Mouse (Mus musculus) liver, embryonic 16.5 days (tissue): ENCODE measurements around the gene Rnf168. TPM values are rescaled to one million over a fixed set of nuclear protein-coding genes. Genes with fewer than 3 reads are reported as not detected.
"Not testable (repeated sequence)": the region's sequence is repeated elsewhere in the genome, so short reads cannot be mapped to it uniquely, and the experiment has no call there.

Experiments
- ATAC-seq: fragments of 200-750 bp; cut with Nextera tagmentation; 2 replicates; pipeline ENCODE4 v1.8.0; 2017; ENCODE audit warnings: low read depth, mild to moderate bottlenecking, moderate number of reproducible peaks, moderate library complexity
- H3K27ac ChIP-seq: fragments of 300-500 bp; sonication (generic); 2 replicates; pipeline ENCODE4 v1.5.1; 2014; ENCODE audit warnings: mild to moderate bottlenecking, low read length
- H3K27me3 ChIP-seq: fragments of 300-500 bp; sonication (generic); 2 replicates; pipeline ENCODE4 v1.6.1; 2014; ENCODE audit warnings: low read depth, low read length, mixed read lengths; ENCODE audit not compliant: control insufficient read depth, insufficient read depth
- H3K36me3 ChIP-seq: fragments of 300-500 bp; sonication (generic); 2 replicates; pipeline ENCODE4 v1.6.1; 2014; ENCODE audit warnings: mild to moderate bottlenecking; ENCODE audit not compliant: control insufficient read depth, insufficient read depth
- H3K4me1 ChIP-seq: fragments of 300-500 bp; sonication (generic); 2 replicates; pipeline ENCODE4 v1.6.1; 2014; ENCODE audit warnings: low read depth, low read length, mixed read lengths; ENCODE audit not compliant: control insufficient read depth
- H3K4me2 ChIP-seq: fragments of 300-500 bp; sonication (generic); 2 replicates; pipeline ENCODE4 v1.6.1; 2014; ENCODE audit warnings: low read depth, low read length, mixed read lengths
- H3K4me3 ChIP-seq: fragments of 300-500 bp; sonication (generic); 2 replicates; pipeline ENCODE4 v1.5.1; 2014; ENCODE audit warnings: low read depth, mild to moderate bottlenecking, low read length
- H3K9ac ChIP-seq: fragments of 300-500 bp; sonication (generic); 2 replicates; pipeline ENCODE4 v1.6.1; 2014; ENCODE audit warnings: low read depth, low read length
- H3K9me3 ChIP-seq: fragments of 300-500 bp; sonication (generic); replicated peaks from 2 replicates; pipeline ENCODE4 v1.6.1; 2016; ENCODE audit warnings: low read length; ENCODE audit not compliant: control insufficient read depth
- WGBS: fragments of 180-500 bp; shearing (Covaris S2); extraction: QIAGEN DNeasy Blood & Tissue Kit; methylation state at CpG from one replicate; pipeline ENCODE4 v1.1.7; 2014; ENCODE audit not compliant: insufficient replicate concordance; 5-methylcytosine and 5-hydroxymethylcytosine counted together
- polyA plus RNA-seq: library from polyadenylated mRNA; unstranded; fragments of >200 nt; fragmentation: Nextera tagmentation; extraction: Ambion mirVana; gene quantifications from 2 replicates; pipeline ENCODE4 v1.2.1, GENCODE M21; 2015

Rnf168 gene
- polyA plus RNA-seq, 1 experiment from 2014 or later: 10.9 TPM

DNA sequence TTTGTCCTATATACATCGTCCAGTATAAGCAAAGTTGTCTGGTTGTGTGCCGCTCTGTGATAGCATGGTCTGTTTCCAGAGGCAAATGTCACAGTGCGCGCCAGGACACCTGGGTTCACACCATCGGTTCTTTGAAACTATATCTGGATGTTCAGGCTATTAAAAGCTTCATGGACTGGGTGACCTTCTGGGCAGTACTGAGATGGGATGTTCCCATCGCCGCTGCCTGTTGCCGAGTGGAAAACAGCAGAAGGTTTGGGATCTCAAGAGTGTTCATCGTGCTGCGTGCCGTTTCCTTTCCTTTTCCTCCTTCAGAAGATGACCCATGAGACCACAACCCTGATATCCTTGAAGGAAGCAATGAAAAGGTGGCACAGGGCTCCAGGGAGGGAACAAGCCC lies 6.0 kb upstream of the Rnf168 start, which contains the start of gene Smco1:
Gene Smco1 (plus strand): TSS at position 178 of the 400 bp plus-strand sequence.
- Histone ChIP-seq H3K9ac (no peak within 1 kb of the TSS), H3K4me3 (no peak within 1 kb of the TSS), H3K9me3 (no peaks in the 10 kb centered on the region), H3K27me3 (no peaks in the 10 kb centered on the region), H3K27ac (no peak within 1 kb of the TSS), H3K36me3 (no peaks in the 10 kb centered on the region), H3K4me1 (peaks cover under 1% of the 10 kb centered on the region), H3K4me2 (no peak within 1 kb of the TSS)
- WGBS: 75% methylated on average over 11 of the region's 11 CpGs
- no peak for ATAC-seq

DNA sequence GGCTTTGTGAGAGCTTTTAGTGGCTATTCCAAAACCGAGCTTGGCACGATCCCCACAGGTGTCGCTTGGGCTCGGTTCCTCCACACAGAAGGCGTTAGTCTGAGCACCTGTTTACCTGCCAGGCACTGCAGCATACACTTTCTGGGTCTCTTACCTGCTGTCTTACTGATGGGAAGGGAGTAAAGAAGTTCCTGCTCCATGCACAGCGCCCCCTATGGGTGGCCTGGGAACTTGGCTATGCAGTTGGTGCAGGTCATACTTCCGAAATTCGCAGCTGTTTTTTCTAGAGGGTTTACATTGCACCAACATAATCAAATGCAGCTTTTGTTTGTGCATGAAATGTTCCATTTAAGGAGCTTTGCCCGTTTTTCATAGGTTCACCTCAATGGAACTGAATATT lies 3.9 kb upstream of the Rnf168 start:
- Histone ChIP-seq H3K36me3 (no peaks in the 10 kb centered on the region), H3K4me1 (peaks cover 8% of the 10 kb centered on the region), H3K27ac (no peak overlapping the region), H3K27me3 (no peaks in the 10 kb centered on the region), H3K9ac (no peak overlapping the region), H3K9me3 (no peaks in the 10 kb centered on the region), H3K4me2 (no peak overlapping the region), H3K4me3 (no peak overlapping the region)
- WGBS: 53% methylated on average over 9 of the region's 9 CpGs
- ATAC-seq: no peak

DNA sequence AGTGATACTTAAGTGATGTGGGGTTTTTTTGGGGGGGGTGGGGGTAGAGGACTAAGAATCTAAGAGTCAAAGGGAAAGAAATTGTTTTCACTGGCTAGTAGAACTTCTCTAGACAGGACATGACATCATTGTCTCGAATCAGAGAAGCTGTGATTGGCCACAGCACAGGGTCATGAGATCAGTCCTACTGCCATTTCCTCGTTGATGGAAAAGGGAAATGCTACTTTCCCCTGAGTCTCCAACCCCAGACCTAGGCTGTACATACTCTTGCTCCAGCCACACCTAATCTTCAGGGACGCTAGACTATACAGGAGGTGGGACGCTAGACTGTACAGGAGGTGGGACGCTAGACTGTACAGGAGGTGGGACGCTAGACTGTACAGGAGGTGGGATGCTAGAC lies 2.2 kb upstream of the Rnf168 start:
- peaks cover 16% of the 10 kb centered on the region for H3K4me1 ChIP-seq
- ATAC-seq: no peak
- WGBS: 79% methylated on average over 6 of the region's 6 CpGs
- no peak overlapping the region for H3K4me2 ChIP-seq
- peaks cover 4% of the 10 kb centered on the region for H3K36me3 ChIP-seq
- no peak overlapping the region for H3K4me3 ChIP-seq
- no peak overlapping the region for H3K27ac ChIP-seq
- H3K9ac ChIP-seq: no peak overlapping the region
- no peaks in the 10 kb centered on the region for H3K27me3 ChIP-seq
- H3K9me3 ChIP-seq: no peaks in the 10 kb centered on the region

DNA sequence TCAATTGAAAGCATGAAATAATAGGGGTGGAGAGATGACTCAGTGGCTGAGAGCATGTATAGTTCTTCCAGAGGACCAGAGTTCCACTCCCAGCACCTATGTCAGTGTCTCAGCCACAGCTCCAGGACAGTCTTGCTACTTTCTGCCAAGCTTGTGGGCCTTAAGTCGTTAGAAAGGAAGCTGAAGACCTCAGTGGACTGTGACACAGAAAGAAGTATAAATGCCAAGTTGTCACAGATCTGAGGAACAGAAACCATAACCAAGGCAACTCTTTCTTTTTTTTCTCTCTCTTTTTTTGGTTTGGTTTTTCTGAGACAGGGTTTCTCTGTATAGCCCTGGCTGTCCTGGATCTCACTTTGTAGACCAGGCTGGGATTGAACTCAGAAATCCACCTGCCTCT lies 1.4 kb upstream of the Rnf168 start:
- no peak for ATAC-seq

DNA sequence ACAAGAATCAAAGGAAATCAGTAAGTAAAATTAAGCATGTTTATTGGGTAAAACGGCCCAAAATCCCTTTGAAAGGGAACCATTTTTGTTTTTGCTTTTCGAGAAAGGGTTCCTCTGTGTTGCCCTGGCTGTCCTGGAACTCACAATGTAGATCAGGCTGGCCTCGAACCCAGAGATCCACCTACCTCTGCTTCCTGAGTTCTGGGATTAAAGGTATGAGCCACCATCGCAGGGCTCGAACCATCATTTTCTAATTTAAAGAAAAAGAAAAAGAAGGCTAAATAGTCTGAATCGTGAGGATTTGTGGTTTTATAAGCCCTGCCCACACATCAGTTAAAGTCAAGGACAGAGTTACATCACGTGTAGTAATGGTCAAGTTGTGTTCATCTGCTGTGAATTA lies 1.1 kb downstream of the Rnf168 start:
- Histone ChIP-seq H3K27ac (peak overlapping the region; percentile 98), H3K36me3 (peaks cover 15% of the 10 kb centered on the region), H3K4me3 (peak overlapping the region; percentile 96), H3K9me3 (no peaks in the 10 kb centered on the region), H3K9ac (peak overlapping the region; percentile 96), H3K4me2 (peak overlapping the region; percentile 83), H3K4me1 (peaks cover 19% of the 10 kb centered on the region), H3K27me3 (no peaks in the 10 kb centered on the region)
- 19% methylated on average over 7 of the region's 7 CpGs for WGBS
- no peak for ATAC-seq

More for the DNA sequence above, 1.4 kb upstream of the Rnf168 start:
- 37% methylated on average over 1 of the region's 1 CpGs for WGBS
- no peak overlapping the region for H3K4me3 ChIP-seq
- H3K4me1 ChIP-seq: peaks cover 16% of the 10 kb centered on the region
- no peak overlapping the region for H3K9ac ChIP-seq
- H3K4me2 ChIP-seq: no peak overlapping the region
- no peak overlapping the region for H3K27ac ChIP-seq
- peaks cover 7% of the 10 kb centered on the region for H3K36me3 ChIP-seq
- no peaks in the 10 kb centered on the region for H3K27me3 ChIP-seq
- no peaks in the 10 kb centered on the region for H3K9me3 ChIP-seq

DNA sequence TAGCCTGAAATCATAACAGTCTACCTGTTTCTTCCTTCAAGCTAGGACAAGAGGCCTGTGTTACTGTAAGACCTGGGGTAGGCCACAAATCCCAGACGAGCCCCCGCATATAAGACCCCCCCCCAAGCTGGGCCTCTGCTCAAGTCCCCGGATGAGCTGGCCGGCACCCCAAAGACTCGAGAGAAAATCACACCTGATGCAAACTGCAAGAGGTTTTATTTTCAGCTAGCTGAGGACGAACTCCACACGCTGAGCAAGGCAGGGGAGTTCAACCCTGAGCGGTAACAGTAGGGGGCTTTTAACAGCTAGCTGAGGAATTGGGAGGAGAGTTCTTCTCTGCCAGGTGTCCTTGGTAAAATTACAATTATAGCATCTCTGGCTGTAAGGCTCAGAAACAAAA lies 3.0 kb downstream of the Rnf168 start:
- no peak for ATAC-seq
- H3K4me1 ChIP-seq: peaks cover 19% of the 10 kb centered on the region
- no peak overlapping the region for H3K9ac ChIP-seq
- no peaks in the 10 kb centered on the region for H3K27me3 ChIP-seq
- WGBS: 92% methylated on average over 8 of the region's 8 CpGs
- no peak overlapping the region for H3K27ac ChIP-seq
- H3K4me2 ChIP-seq: peak overlapping the region; percentile 12; the same call in 1 of the 2 replicates
- H3K36me3 ChIP-seq: peaks cover 32% of the 10 kb centered on the region
- no peaks in the 10 kb centered on the region for H3K9me3 ChIP-seq
- no peak overlapping the region for H3K4me3 ChIP-seq

DNA sequence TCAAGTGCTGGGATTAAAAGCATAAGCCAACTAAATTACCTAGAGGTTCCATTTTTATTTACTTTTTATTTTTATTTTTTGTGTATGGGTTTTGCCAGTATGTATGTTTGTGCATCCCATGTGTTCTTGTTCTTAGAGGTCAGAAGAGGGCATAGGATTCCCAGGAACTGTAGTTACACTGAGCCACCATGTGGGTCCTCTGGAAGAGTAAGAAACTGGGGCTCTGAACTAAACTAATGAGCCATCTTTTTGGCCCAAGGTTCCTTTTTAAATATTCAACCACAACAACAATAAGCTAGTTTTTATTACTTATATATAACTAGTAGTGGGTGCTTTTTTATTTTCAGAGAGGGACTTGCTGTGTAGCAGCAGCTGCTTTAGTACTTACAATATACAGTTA lies 5.3 kb downstream of the Rnf168 start:
- Histone ChIP-seq H3K9me3 (no peaks in the 10 kb centered on the region), H3K4me3 (no peak overlapping the region), H3K4me2 (no peak overlapping the region), H3K27ac (no peak overlapping the region), H3K36me3 (peaks cover 41% of the 10 kb centered on the region), H3K9ac (no peak overlapping the region), H3K4me1 (peaks cover 11% of the 10 kb centered on the region), H3K27me3 (no peaks in the 10 kb centered on the region)
- no peak for ATAC-seq

DNA sequence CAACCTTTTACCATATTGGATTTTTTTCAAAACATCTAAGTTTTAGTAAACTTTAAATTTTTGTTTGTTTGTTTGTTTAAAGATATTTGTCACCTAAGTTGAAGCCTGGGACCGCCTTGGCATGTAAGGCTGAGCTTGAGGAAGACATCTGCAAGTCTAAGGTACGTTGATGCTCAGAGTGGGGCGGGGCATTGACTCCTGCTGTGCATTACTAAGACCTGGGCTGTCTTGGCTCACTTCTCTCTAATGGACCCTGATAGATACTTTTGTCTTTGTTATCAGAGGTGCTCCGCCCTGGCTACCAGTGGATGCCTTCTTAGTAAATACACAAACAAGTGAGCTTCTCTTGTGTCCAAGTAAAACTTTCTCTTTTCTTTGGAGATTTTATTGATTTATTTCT lies 14.6 kb downstream of the Rnf168 start:
- WGBS: 88% methylated on average over 4 of the region's 4 CpGs
- H3K36me3 ChIP-seq: peaks cover 37% of the 10 kb centered on the region

DNA sequence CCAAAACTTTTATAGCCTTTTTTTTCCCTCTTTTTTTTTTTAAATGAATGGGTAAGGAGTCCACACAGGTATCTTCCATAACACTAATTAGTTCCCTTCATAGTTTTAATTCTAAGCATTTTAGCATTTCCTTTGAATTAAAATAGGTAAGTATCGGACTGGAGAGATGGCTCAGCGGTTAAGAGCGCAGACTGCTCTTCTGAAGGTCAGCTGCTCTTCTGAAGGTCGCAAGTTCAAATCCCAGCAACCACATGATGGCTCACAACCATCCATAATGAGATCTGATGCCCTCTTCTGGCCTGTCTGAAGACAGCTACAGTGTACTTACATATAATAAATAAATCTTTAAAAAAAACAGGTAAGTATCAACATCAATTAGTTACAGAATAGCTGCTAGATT lies 22.4 kb downstream of the Rnf168 start:
- not testable (repeated sequence) for H3K4me3 ChIP-seq, H3K9me3 ChIP-seq, H3K27ac ChIP-seq, H3K9ac ChIP-seq, ATAC-seq, H3K27me3 ChIP-seq, H3K4me1 ChIP-seq, H3K4me2 ChIP-seq
- H3K36me3 ChIP-seq: peaks cover 35% of the 10 kb centered on the region
- 92% methylated on average over 4 of the region's 4 CpGs for WGBS

More for the DNA sequence above, 14.6 kb downstream of the Rnf168 start:
- H3K4me1 ChIP-seq: no peaks in the 10 kb centered on the region
- H3K4me2 ChIP-seq: no peak overlapping the region
- H3K27ac ChIP-seq: no peak overlapping the region
- no peak for ATAC-seq
- no peaks in the 10 kb centered on the region for H3K9me3 ChIP-seq
- H3K9ac ChIP-seq: no peak overlapping the region
- no peak overlapping the region for H3K4me3 ChIP-seq
- H3K27me3 ChIP-seq: no peaks in the 10 kb centered on the region
